Mouse (Mus musculus) heart, postnatal 0 days (tissue): ENCODE results near the gene Ntrk3.

Source experiments
- CTCF ChIP-seq: IDR thresholded peaks from 2 replicates; pipeline ENCODE4 v1.5.1; 2016; ENCODE audit warnings: antibody characterized with exemption, control low read depth, low read depth
- EP300 ChIP-seq: IDR thresholded peaks from 2 replicates; pipeline ENCODE4 v1.6.1; 2016; ENCODE audit warnings: antibody characterized with exemption, low read depth

GRCm38 (mm10) chr7:78603922-78604321 lies 133.9 kb downstream of the Ntrk3 start:
- no peak for TF ChIP-seq CTCF
- TF ChIP-seq EP300 = no peak
